Mouse (Mus musculus) embryo, embryonic 10 days (tissue): Measurements from ENCODE around the gene Ntrk3.

Source experiments
- DNase-seq: peaks from one replicate; pipeline ENCODE4 v3.0.0-alpha.2; 2015; ENCODE audit warnings: low spot score

Gene Ntrk3

GRCm38 (mm10) chr7:78737614-78738210 is at the start of gene Ntrk3:
Ntrk3 (minus strand) TSS chr7:78738012.
- no peak for DNase-seq

- DNase-seq = no peak
Observed at GRCm38 (mm10) chr7:78785906-78786305, 48.1 kb upstream of the Ntrk3 start.

- peak; percentile 91 for DNase-seq
Observed at GRCm38 (mm10) chr7:78782639-78783581, 45.1 kb upstream of the Ntrk3 start, which contains the start of the genes Mrps11 and Mrpl46. Mrps11 (plus strand) TSS chr7:78783119. Mrpl46 (minus strand) TSS chr7:78783531.

GRCm38 (mm10) chr7:78778741-78779140 is 40.9 kb upstream of the Ntrk3 start:
- DNase-seq = no peak

GRCm38 (mm10) chr7:78770936-78771335 is 33.1 kb upstream of the Ntrk3 start:
- DNase-seq = no peak

GRCm38 (mm10) chr7:78769075-78769652 is 31.4 kb upstream of the Ntrk3 start:
- no peak for DNase-seq

GRCm38 (mm10) chr7:78767929-78768531 is 30.2 kb upstream of the Ntrk3 start:
- DNase-seq = no peak

- peak; percentile 94 for DNase-seq
Observed at GRCm38 (mm10) chr7:78766019-78766683, 28.3 kb upstream of the Ntrk3 start.

GRCm38 (mm10) chr7:78765215-78765631 is 27.4 kb upstream of the Ntrk3 start:
- DNase-seq = no peak

GRCm38 (mm10) chr7:78763801-78764200 is 26.0 kb upstream of the Ntrk3 start:
- no peak for DNase-seq

- no peak for DNase-seq
Observed at GRCm38 (mm10) chr7:78754458-78755000, 16.7 kb upstream of the Ntrk3 start.

GRCm38 (mm10) chr7:78753752-78754457 is 16.1 kb upstream of the Ntrk3 start:
- no peak for DNase-seq

- no peak for DNase-seq
Observed at GRCm38 (mm10) chr7:78752961-78753360, 15.1 kb upstream of the Ntrk3 start.

GRCm38 (mm10) chr7:78743731-78744385 is 6.0 kb upstream of the Ntrk3 start:
- no peak for DNase-seq

GRCm38 (mm10) chr7:78739351-78740000 is 1.7 kb upstream of the Ntrk3 start:
- no peak for DNase-seq

GRCm38 (mm10) chr7:78737196-78737595 is 616 bp downstream of the Ntrk3 start:
- DNase-seq = no peak

GRCm38 (mm10) chr7:78731391-78731790 is 6.4 kb downstream of the Ntrk3 start:
- DNase-seq = no peak

- no peak for DNase-seq
Observed at GRCm38 (mm10) chr7:78724591-78724990, 13.2 kb downstream of the Ntrk3 start.

GRCm38 (mm10) chr7:78722051-78722450 is 15.8 kb downstream of the Ntrk3 start:
- DNase-seq = no peak
